Mouse (Mus musculus) heart, adult 2 months (tissue): ENCODE measurements around the gene Clic6.

Source experiments
- CTCF ChIP-seq: fragments of 200-600 bp; IDR thresholded peaks from 2 replicates; pipeline ENCODE4 v1.8.1; 2022; ENCODE audit warnings: antibody characterized with exemption, mild to moderate bottlenecking, moderate library complexity
- POLR2A ChIP-seq: fragments of 200-500 bp; IDR thresholded peaks from 2 replicates; pipeline ENCODE4 v1.6.1; 2011; ENCODE audit warnings: mild to moderate bottlenecking, low read depth, low read length, control low read depth; ENCODE audit not compliant: insufficient read depth

- TF ChIP-seq CTCF (peak; percentile 41), POLR2A (no peak)
These were observed 30.0 kb upstream of the Clic6 start for GRCm38 (mm10) chr16:92455488-92455887.
